Mouse (Mus musculus): ENCODE results near the gene Gpi1. TPM values are rescaled to one million over a fixed set of nuclear protein-coding genes. Genes with fewer than 3 reads are reported as not detected.

Gpi1 gene
- polyA plus RNA-seq, 1 experiment from 2014 or later = 421 TPM

DNA sequence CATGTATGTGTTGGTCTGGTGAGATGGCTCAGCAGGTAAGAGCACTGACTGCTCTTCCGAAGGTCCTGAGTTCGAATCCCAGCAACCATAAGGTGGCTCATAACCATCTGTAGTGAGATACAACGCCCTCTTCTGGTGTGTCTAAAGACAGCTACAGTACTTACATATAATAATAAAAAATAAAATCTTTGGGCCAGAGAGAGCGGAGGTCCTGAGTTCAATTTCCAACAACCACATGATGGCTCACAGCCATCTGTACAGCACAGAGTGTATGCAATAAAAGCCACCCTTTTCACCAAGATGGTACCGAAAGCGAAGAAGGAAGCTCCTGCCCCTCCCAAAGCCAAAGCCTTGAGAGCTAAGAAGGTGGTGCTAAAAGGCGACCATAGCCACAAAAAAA, 20.6 kb upstream of the Gpi1 start, which contains the start of gene Gm6096:
Gene Gm6096 (plus strand): TSS at position 301 of the 400 bp plus-strand sequence.
- Histone ChIP-seq H3K4me2 (replicated peaks) (no peak within 1 kb of the TSS), H3K36me3 (peaks cover 20% of the 10 kb centered on the region), H3K9me3 (no peaks in the 10 kb centered on the region), H3K27ac (no peak within 1 kb of the TSS), H3K27me3 (replicated peaks) (no peaks in the 10 kb centered on the region), H3K4me3 (replicated peaks) (no peak within 1 kb of the TSS), H3K9ac (no peak within 1 kb of the TSS), H3K4me1 (replicated peaks) (no peaks in the 10 kb centered on the region)
- 95% methylated on average over 7 of the region's 7 CpGs for WGBS
- no peak for ATAC-seq

DNA sequence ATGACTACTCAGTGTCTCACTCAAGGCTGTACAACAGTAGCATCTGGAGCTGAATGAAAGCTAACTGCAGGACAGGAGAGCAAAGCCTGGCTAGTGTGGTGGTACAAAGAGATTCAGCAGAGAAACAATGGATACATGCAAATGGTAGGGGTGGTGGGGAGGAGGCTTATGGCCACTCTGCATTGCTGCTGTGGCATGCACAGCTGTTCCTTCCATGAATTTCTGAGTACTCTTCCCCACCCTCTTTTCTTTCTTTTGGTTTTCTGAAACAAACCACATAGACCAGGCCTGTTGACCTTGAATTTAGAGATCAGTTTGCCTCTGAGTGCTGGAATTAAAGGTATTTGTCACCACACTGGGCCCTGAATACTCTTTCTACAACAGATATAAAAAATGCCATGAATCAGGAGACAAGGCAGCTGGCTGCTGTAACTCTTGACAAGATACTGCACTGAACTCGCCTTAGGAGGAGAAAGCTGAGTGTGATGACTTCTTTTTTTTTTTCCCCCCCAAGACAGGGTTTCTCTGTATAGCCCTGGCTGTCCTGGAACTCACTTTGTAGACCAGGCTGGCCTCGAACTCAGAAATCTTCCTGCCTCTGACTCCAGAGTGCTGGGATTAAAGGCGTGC, 16.8 kb upstream of the Gpi1 start:
- WGBS = 92% methylated on average over 3 of the region's 3 CpGs
- no peaks in the 10 kb centered on the region for H3K4me1 ChIP-seq (replicated peaks)

DNA sequence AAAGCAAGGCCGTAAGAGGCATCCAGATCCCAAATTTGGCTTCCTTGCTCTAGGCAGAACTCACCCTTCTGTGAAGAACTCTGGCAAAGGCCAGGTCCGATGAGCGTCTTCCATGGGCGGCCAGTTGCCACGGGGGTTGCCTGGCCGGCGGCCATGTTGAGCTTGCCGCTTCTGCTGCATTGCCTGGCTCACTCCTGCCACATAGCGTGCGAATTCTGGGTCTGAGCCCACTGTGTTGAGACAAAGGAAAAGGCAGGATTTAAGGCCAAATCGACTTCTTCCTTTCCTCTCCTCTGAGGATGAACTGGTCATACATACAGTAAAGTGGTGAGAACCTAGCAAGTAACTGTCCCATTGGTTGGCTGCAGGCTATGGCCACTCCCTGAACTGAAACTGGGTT, 12.0 kb upstream of the Gpi1 start:
- Histone ChIP-seq H3K4me2 (replicated peaks) (no peak overlapping the region), H3K9ac (no peak overlapping the region), H3K4me3 (replicated peaks) (no peak overlapping the region), H3K4me1 (replicated peaks) (no peaks in the 10 kb centered on the region), H3K27ac (no peak overlapping the region), H3K36me3 (peaks cover 41% of the 10 kb centered on the region), H3K9me3 (no peaks in the 10 kb centered on the region), H3K27me3 (replicated peaks) (no peaks in the 10 kb centered on the region)
- 95% methylated on average over 11 of the region's 11 CpGs for WGBS
- no peak for ATAC-seq

More for the DNA sequence above, 16.8 kb upstream of the Gpi1 start:
- no peaks in the 10 kb centered on the region for H3K27me3 ChIP-seq (replicated peaks)
- H3K4me2 ChIP-seq (replicated peaks) = no peak overlapping the region
- ATAC-seq = no peak
- H3K27ac ChIP-seq = no peak overlapping the region
- H3K4me3 ChIP-seq (replicated peaks) = no peak overlapping the region
- peaks cover 32% of the 10 kb centered on the region for H3K36me3 ChIP-seq
- H3K9me3 ChIP-seq = no peaks in the 10 kb centered on the region
- no peak overlapping the region for H3K9ac ChIP-seq

DNA sequence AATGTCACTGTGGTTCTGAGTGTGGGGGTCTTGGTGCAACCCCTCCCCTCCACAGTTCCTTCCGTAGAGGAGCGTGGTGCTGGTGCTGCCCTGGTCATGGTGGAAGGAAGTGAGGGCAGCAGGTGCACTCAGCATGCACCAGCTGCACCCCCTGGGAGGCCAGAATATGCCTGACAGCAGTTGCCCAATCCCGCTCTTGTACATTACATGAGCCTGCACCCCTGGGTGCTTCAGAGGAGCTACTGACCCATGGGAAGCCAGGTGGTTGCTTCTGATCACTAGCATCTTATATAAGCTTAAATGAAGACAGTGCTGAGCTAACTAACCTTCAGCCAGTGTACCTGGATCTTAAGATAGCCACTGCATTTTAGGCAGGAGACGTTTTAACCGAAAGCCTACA, 8.0 kb upstream of the Gpi1 start:
- Histone ChIP-seq H3K9me3 (no peaks in the 10 kb centered on the region), H3K4me1 (replicated peaks) (peaks cover 8% of the 10 kb centered on the region; the same call in 1 of the 2 replicates), H3K9ac (no peak overlapping the region), H3K36me3 (peaks cover 31% of the 10 kb centered on the region), H3K27me3 (replicated peaks) (no peaks in the 10 kb centered on the region), H3K4me2 (replicated peaks) (no peak overlapping the region), H3K27ac (no peak overlapping the region), H3K4me3 (replicated peaks) (no peak overlapping the region)
- ATAC-seq = no peak
- 91% methylated on average over 5 of the region's 5 CpGs for WGBS

DNA sequence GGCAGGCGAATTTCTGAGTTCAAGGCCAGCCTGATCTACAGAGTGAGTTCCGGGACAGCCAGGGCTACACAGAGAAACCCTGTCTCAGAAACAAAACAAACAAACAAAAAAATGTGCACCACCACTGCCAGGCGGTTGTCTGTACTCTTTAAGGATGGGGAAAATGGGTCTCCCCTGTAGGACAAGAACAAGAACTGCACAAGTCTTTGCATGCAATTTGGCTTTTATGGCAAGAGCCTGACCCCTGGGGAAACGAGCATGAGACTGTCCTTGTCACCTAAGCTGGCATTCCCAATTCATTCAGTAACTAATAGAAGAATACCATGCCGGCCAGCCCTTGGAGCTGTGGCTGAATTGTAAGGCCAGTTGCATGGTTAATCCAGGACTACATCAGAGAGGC, 5.5 kb upstream of the Gpi1 start:
- H3K4me2 ChIP-seq (replicated peaks) = no peak overlapping the region
- no peak overlapping the region for H3K4me3 ChIP-seq (replicated peaks)
- no peak for ATAC-seq
- peaks cover 25% of the 10 kb centered on the region for H3K36me3 ChIP-seq
- H3K27me3 ChIP-seq (replicated peaks) = no peaks in the 10 kb centered on the region
- H3K9me3 ChIP-seq = no peaks in the 10 kb centered on the region
- no peak overlapping the region for H3K27ac ChIP-seq
- WGBS = 87% methylated on average over 5 of the region's 5 CpGs
- H3K9ac ChIP-seq = no peak overlapping the region
- H3K4me1 ChIP-seq (replicated peaks) = peaks cover 10% of the 10 kb centered on the region; the same call in 1 of the 2 replicates

DNA sequence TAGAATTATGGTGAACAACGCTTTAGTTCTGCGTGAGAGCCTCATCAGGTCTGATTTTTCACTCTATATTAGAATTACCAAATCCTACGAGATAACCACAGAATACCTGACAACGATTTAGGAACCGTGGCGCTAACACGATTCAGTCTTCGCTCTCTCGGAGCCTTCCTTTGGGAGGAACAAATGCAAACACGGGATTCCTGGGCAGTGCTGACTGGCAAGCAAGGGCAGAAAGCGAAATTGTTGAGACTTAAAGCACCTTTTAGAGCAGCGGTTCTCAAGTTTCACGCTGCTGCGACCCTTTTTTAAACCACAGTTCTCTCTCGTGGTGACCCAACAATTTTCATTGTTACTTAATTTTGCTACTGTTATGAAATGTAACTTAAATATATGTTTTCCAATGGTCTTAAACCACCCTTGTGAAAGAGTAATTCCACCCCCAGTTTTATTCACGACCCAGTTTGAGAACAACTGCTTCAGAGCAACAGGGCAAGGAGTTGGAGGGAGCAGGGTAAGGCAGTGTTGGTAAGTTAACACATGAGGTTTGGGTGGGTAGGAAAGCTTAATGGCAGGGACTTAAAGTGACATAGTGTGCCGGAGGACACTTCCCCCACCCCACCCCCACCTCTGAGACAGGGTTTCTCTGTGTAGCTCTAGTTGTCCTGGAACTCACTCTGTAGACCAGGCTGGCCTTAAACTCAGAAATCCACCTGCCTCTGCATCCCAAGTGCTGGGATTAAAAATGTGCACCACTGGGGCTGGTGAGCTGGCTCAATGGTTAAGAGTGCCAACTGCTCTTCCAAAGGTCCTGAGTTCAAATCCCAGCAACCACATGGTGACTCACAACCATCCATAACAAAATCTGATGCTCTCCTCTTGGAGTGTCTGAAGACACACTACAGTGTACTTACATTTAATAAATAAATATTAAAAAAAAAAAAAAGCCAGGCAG, 4.8 kb upstream of the Gpi1 start:
- WGBS = 1% methylated on average over 17 of the region's 17 CpGs
- peak; percentile 8; the same call in 1 of the 2 replicates for ATAC-seq
- H3K9ac ChIP-seq = peak overlapping the region; percentile 60

DNA sequence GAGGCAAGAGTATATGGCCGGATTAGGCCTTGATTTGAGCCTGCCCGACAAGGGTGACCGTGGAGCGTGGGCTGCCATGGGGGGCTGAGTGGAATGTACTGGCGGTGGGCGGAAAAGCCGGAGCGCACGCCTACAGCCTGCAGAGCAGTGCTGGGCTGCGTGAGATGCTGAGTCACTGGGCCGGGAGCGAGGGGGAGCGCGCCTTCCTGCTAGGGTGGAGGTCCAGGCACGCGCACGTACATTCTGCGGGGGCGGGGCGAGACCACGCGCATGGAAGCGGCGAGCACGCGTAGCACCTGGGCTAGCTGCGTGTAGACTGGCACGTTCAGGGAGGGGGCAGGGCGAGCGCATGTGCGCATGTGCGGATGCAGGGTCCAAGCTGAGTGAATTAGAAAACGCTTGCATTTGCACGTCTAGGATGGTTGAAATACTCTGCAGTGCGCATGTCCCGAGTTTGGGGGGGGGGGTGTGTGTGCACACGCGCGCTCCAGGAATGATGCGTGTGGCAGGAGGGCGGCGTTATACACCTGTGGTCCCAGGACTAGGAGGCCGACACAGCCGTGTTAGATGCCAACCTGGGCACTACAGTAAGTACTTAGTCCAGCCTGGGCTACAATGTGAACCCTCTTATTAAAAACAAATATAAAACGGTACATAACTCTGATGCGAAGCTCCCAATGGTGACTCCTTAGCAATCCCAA, 3.9 kb upstream of the Gpi1 start:
- Histone ChIP-seq H3K9ac (peak overlapping the region; percentile 60), H3K9me3 (no peaks in the 10 kb centered on the region), H3K27ac (peak overlapping the region; percentile 93), H3K4me1 (replicated peaks) (peaks cover 11% of the 10 kb centered on the region), H3K4me2 (replicated peaks) (peak overlapping the region; percentile 70), H3K27me3 (replicated peaks) (no peaks in the 10 kb centered on the region), H3K4me3 (replicated peaks) (peak overlapping the region; percentile 33), H3K36me3 (peaks cover 14% of the 10 kb centered on the region)
- ATAC-seq = peak; percentile 93
- 0% methylated on average over 46 of the region's 46 CpGs for WGBS

More for the DNA sequence above, 4.8 kb upstream of the Gpi1 start:
- Histone ChIP-seq H3K4me2 (replicated peaks) (peak overlapping the region; percentile 70), H3K36me3 (peaks cover 20% of the 10 kb centered on the region), H3K27ac (peak overlapping the region; percentile 93), H3K27me3 (replicated peaks) (no peaks in the 10 kb centered on the region), H3K4me1 (replicated peaks) (peaks cover 11% of the 10 kb centered on the region; the same call in 1 of the 2 replicates), H3K9me3 (no peaks in the 10 kb centered on the region), H3K4me3 (replicated peaks) (peak overlapping the region; percentile 33)

DNA sequence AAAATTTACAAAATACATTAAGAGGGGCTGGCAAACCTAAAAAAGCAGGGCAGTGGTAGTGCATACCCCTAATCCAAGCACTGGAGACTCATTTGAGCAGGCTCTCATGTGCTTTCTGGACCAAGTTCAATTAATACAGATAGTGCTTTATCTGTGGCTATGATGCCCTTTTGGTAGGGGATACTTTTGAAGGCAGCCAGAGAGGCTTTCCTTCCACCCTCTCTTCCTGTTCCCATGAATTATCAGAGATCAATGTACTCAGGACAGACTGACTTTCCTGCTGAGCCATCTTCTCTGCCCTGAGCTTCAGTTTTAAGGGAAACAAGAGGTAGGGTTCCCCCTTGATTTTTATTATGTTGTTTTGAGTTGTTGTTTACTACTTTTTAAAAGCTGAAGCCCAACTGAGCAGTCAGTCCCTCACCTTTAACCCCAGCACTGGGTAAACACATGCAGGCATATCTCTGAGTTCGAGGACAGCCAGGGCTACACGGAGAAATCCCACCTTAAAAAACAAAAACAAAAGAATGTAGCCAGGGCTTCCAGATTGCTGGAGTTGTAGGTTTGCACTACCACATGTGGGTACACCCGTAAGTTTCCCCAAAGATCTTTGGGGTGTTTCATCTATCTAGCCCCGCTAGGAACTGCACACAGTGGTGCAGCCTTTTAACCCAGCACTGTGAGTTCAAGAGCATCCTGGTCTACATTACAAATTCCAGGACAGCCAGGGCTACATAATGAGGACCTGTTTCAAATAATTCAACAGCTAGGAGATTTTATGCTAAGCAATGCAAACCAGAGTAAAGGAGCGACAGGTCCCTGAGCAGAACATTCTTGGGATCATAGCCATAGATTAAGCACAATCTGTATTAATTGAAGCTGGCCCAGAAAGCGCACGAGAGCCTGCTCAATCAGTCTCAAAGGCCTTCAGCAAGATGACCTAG, 2.9 kb upstream of the Gpi1 start:
- peaks cover 8% of the 10 kb centered on the region; the same call in 1 of the 2 replicates for H3K36me3 ChIP-seq
- 41% methylated on average over 7 of the region's 7 CpGs for WGBS
- no peak for ATAC-seq
- H3K27me3 ChIP-seq (replicated peaks) = no peaks in the 10 kb centered on the region
- H3K4me3 ChIP-seq (replicated peaks) = peak overlapping the region; percentile 33
- peak overlapping the region; percentile 93 for H3K27ac ChIP-seq
- peak overlapping the region; percentile 70 for H3K4me2 ChIP-seq (replicated peaks)
- H3K9me3 ChIP-seq = no peaks in the 10 kb centered on the region
- peaks cover 16% of the 10 kb centered on the region for H3K4me1 ChIP-seq (replicated peaks)
- H3K9ac ChIP-seq = peak overlapping the region; percentile 60

DNA sequence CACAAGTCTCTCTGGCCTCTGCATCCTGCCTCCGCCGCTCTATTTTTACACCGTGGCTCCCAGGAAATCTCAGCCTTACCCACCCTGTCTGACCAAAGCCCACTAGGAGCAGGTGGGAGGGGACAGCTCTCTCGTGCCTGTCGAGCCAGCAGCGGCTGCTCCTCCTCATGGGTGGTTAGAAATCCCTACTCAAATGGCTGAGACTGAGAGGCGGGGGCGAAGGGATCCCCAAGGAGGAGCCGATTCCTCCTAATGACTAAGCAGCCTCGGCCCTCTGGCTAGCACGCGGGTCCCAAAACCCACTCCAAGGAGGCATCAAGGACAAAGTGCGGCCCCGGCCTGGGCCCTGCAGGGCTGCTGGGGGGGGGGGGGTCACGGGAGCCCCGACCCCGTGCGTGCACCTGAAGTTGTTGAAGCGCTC, 435 bp downstream of the Gpi1 start:
- Histone ChIP-seq H3K4me1 (replicated peaks) (peaks cover 36% of the 10 kb centered on the region), H3K9me3 (no peaks in the 10 kb centered on the region), H3K27ac (peak overlapping the region; percentile 88), H3K36me3 (peaks cover 15% of the 10 kb centered on the region; the same call in 1 of the 2 replicates), H3K4me2 (replicated peaks) (peak overlapping the region; percentile 79), H3K4me3 (replicated peaks) (peak overlapping the region; percentile 77), H3K27me3 (replicated peaks) (no peaks in the 10 kb centered on the region), H3K9ac (peak overlapping the region; percentile 86)
- ATAC-seq = peak; percentile 29
- WGBS = 0% methylated on average over 19 of the region's 19 CpGs

DNA sequence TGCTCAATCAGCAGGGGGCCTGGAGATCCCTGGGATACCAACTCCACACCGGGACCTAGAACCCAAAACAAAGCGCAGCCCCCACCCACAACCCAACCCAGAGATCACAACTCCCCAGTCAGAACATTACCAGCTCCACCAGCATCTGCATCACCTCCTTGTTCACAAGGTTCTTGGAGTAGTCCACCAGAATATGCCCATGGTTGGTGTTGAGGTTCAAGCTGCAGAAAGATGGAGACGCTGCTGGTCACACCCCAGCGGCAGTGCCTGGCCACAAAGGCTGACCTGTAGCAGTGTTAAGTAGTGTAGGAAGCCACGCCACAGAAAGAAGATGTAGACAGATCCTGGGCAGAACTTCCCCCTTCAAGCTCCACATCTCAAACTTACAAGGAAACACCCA, 983 bp downstream of the Gpi1 start:
- Histone ChIP-seq H3K9me3 (no peaks in the 10 kb centered on the region), H3K4me1 (replicated peaks) (peaks cover 36% of the 10 kb centered on the region), H3K36me3 (peaks cover 15% of the 10 kb centered on the region; the same call in 1 of the 2 replicates), H3K27ac (peak overlapping the region; percentile 88), H3K4me3 (replicated peaks) (peak overlapping the region; percentile 77), H3K4me2 (replicated peaks) (peak overlapping the region; percentile 79), H3K9ac (peak overlapping the region; percentile 86), H3K27me3 (replicated peaks) (no peaks in the 10 kb centered on the region)
- ATAC-seq = no peak
- WGBS = 27% methylated on average over 5 of the region's 5 CpGs

DNA sequence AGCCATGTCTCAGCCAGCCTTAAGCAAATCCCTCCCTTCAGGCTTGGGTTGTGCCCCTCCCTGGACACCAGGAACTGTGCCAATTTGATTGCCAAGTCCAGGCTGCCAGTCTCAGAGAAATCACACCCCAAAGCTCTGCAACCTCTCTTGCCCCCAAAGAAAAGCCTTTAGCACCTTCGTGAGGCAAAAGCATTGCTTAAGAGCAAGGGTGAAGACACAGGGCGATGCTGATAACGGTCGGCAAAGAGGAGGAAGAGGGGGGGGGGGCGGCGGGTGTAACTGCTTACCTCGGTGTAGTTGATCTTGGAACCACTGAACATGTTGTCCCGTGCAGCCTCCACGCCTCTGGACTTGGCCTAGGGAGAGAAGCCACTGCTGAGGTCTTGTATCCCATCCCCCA, 1.5 kb downstream of the Gpi1 start:
- Histone ChIP-seq H3K9me3 (no peaks in the 10 kb centered on the region), H3K4me3 (replicated peaks) (peak overlapping the region; percentile 77), H3K27ac (no peak overlapping the region), H3K36me3 (peaks cover 18% of the 10 kb centered on the region; the same call in 1 of the 2 replicates), H3K9ac (no peak overlapping the region), H3K4me1 (replicated peaks) (peaks cover 34% of the 10 kb centered on the region), H3K4me2 (replicated peaks) (peak overlapping the region; percentile 79), H3K27me3 (replicated peaks) (no peaks in the 10 kb centered on the region)
- no peak for ATAC-seq
- WGBS = 47% methylated on average over 9 of the region's 9 CpGs

Data from intestine, embryonic 15.5 days (tissue).